ENCODE assay signal across 9 mouse cellular contexts in genomic region chr6:14600543-14601249, GRCm38 (mm10).
DNase-seq lines count a peak whose midpoint lies in the region; ATAC-seq and TF ChIP-seq lines count a peak whose summit lies in the region.
"Had no signal": no experiment of that assay in that cellular context is flagged by ENCODE, and none has a peak within 500 bp of the region (broad histone marks: within the 10 kb centered on the region; RNA-seq: fewer than 3 reads in every experiment).

No protein-coding gene starts in this region.

- peak; percentile 31 for DNase-seq in lung, postnatal 0 days (ENCODE audit: low spot score)
- DNase-seq in lung, postnatal 25 days (ENCODE audit: low spot score) = no peak
- peak; percentile 8 for DNase-seq in lung, postnatal 14 days
- peak; percentile 26 for DNase-seq in stomach, postnatal 0 days (ENCODE audit: low spot score)
- no peak for DNase-seq in urinary bladder, postnatal 25 days (ENCODE audit: low spot score)
- DNase-seq in ovary, adult 18-20 months (ENCODE audit: low spot score) = no peak
- DNase-seq: heart, adult 11 months had no signal

- no peaks in the 10 kb centered on the region for H3K9me3 ChIP-seq in lung, postnatal 0 days (ENCODE audit: low read length)
- no peaks in the 10 kb centered on the region for H3K9me3 ChIP-seq in hindbrain, embryonic 16.5 days (ENCODE audit: control insufficient read depth, low read length)
- no peaks in the 10 kb centered on the region for H3K9me3 ChIP-seq in stomach, postnatal 0 days (ENCODE audit: control insufficient read depth, low read length)
- H3K9me3 ChIP-seq: G1E had no signal

- peak; percentile 67 for ATAC-seq in lung, postnatal 0 days
- peak; percentile 90 for ATAC-seq in hindbrain, embryonic 16.5 days
- peak; percentile 81 for ATAC-seq in stomach, postnatal 0 days (ENCODE audit: low FRiP score, low TSS enrichment)

- no peaks in the 10 kb centered on the region for H3K4me1 ChIP-seq in lung, postnatal 0 days (ENCODE audit: insufficient read depth, low read depth, low read length)
- no peaks in the 10 kb centered on the region for H3K4me1 ChIP-seq in hindbrain, embryonic 16.5 days (ENCODE audit: control insufficient read depth, insufficient read depth, low read depth, low read length)
- H3K4me1 ChIP-seq in stomach, postnatal 0 days (replicated peaks; ENCODE audit: control insufficient read depth, insufficient read depth) = no peaks in the 10 kb centered on the region

- H3K4me3 ChIP-seq in lung, postnatal 0 days (ENCODE audit: low read depth, low read length) = no peak overlapping the region
- no peak overlapping the region for H3K4me3 ChIP-seq in hindbrain, embryonic 16.5 days (ENCODE audit: low read length)
- no peak overlapping the region for H3K4me3 ChIP-seq in stomach, postnatal 0 days (ENCODE audit: low read depth, low read length)

- no peak overlapping the region for H3K9ac ChIP-seq in lung, postnatal 0 days (replicated peaks; ENCODE audit: low read depth)
- H3K9ac ChIP-seq in hindbrain, embryonic 16.5 days (ENCODE audit: low read depth, low read length) = no peak overlapping the region
- H3K9ac ChIP-seq in stomach, postnatal 0 days (ENCODE audit: low read length) = no peak overlapping the region

- TF ChIP-seq EP300 in lung, postnatal 0 days (IDR thresholded peaks at IDR 0.05) = no peak
- no peak for TF ChIP-seq EP300 in stomach, postnatal 0 days (optimal IDR thresholded peaks at IDR 0.05)

- 63% methylated on average over 13 of the region's 13 CpGs for WGBS in lung, postnatal 0 days
- WGBS in hindbrain, embryonic 16.5 days = 51% methylated on average over 13 of the region's 13 CpGs
- WGBS in stomach, postnatal 0 days = 32% methylated on average over 13 of the region's 13 CpGs

- H3K4me2 ChIP-seq in lung, postnatal 0 days (replicated peaks; ENCODE audit: low read depth, low read length) = no peak overlapping the region
- peak overlapping the region; percentile 28; the same call in 1 of the 2 replicates for H3K4me2 ChIP-seq in hindbrain, embryonic 16.5 days (ENCODE audit: low read length)
- H3K4me2 ChIP-seq in stomach, postnatal 0 days (replicated peaks; ENCODE audit: low read depth) = 0 out of 2 replicates have a peak overlapping the region, but pooled peaks have one; percentile 18

- TF ChIP-seq CTCF in lung, postnatal 0 days (IDR thresholded peaks at IDR 0.05) = no peak
- TF ChIP-seq CTCF in stomach, postnatal 0 days (IDR thresholded peaks at IDR 0.05; ENCODE audit: low read depth) = no peak

- no peak overlapping the region for H3K27ac ChIP-seq in lung, postnatal 0 days (ENCODE audit: low read length)
- H3K27ac ChIP-seq in hindbrain, embryonic 16.5 days (ENCODE audit: low read depth, low read length) = no peak overlapping the region
- H3K27ac ChIP-seq in stomach, postnatal 0 days (replicated peaks) = no peak overlapping the region

- H3K27me3 ChIP-seq in lung, postnatal 0 days (replicated peaks; ENCODE audit: insufficient read depth, low read length) = no peaks in the 10 kb centered on the region
- H3K27me3 ChIP-seq in hindbrain, embryonic 16.5 days (replicated peaks; ENCODE audit: control insufficient read depth, insufficient read depth, low read length) = no peaks in the 10 kb centered on the region
- H3K27me3 ChIP-seq in stomach, postnatal 0 days (ENCODE audit: control insufficient read depth, insufficient read depth, low read length) = no peaks in the 10 kb centered on the region

- H3K36me3 ChIP-seq in lung, postnatal 0 days (ENCODE audit: insufficient read depth, low read length) = no peaks in the 10 kb centered on the region
- no peaks in the 10 kb centered on the region for H3K36me3 ChIP-seq in hindbrain, embryonic 16.5 days (ENCODE audit: control insufficient read depth, insufficient read depth, low read length)
- H3K36me3 ChIP-seq in stomach, postnatal 0 days (ENCODE audit: control insufficient read depth, insufficient read depth, low read length) = no peaks in the 10 kb centered on the region
- H3K36me3 ChIP-seq: G1E had no signal

Comparison
In these comparisons a context has a peak if more than half of its experiments do, and no peak if none do; other contexts are left out.
1. DNase-seq: peak in lung, postnatal 0 days (single experiment), lung, postnatal 14 days (single experiment) and stomach, postnatal 0 days (single experiment); none in lung, postnatal 25 days (single experiment), urinary bladder, postnatal 25 days (single experiment) and ovary, adult 18-20 months (single experiment).
2. Peak in every context shown above with its lines, with median percentiles within 50 percentile points of each other: ATAC-seq.